Mouse (Mus musculus) C2C12 (cell line): ENCODE measurements at regions not wholly inside any gene's neighbourhood (a gene's known extent, or its start where the extent isn't known, plus 50 kb on each side); places are given as distances from the start of the nearest gene placed in this dataset.

Experiments used
- CEBPB ChIP-seq: IDR thresholded peaks from one replicate; pipeline ENCODE4 v1.6.1; 2011; ENCODE audit warnings: low read depth, mild to moderate bottlenecking, control low read depth, moderate library complexity
- CTCF ChIP-seq: IDR thresholded peaks from one replicate; pipeline ENCODE4 v1.5.1; 2011; ENCODE audit not compliant: control insufficient read depth, insufficient read depth, insufficient read length
- MAX ChIP-seq: IDR thresholded peaks from one replicate; pipeline ENCODE4 v1.6.1; 2011; ENCODE audit warnings: mild to moderate bottlenecking, control low read depth
- MYOD1 ChIP-seq: IDR thresholded peaks from one replicate; pipeline ENCODE4 v1.6.1; 2011; ENCODE audit warnings: low read depth; ENCODE audit not compliant: control insufficient read depth, insufficient read length
- USF1 ChIP-seq: IDR thresholded peaks from one replicate; pipeline ENCODE4 v1.6.1; 2011; ENCODE audit warnings: low read depth, mild to moderate bottlenecking, control low read depth, moderate library complexity

- TF ChIP-seq CTCF: no peak
- TF ChIP-seq CEBPB: no peak
- no peak for TF ChIP-seq USF1
- no peak for TF ChIP-seq MAX
- TF ChIP-seq MYOD1: no peak
Observed at GRCm38 (mm10) chr12:8845443-8845842, 74.3 kb downstream of the Sdc1 start.
